Mouse (Mus musculus) CH12F3 (cell line): Measurements from ENCODE around the gene AW011738.

Experiments
- in situ Hi-C: fragments of 300-500 bp; cut with MboI; formaldehyde crosslinking; loops from 2 replicates; pipeline ENCODE4 v1.14.3; 2020; ENCODE audit warnings: low sequenced_read_pairs

AW011738 gene

GRCm38 (mm10) chr4:156197829-156198205, 5.3 kb upstream of the AW011738 start:
- in situ Hi-C loops, result no loop called here

- in situ Hi-C loops, result no loop called here
Measured at GRCm38 (mm10) chr4:156200623-156201475, 2.3 kb upstream of the AW011738 start, which contains the start of gene Isg15. TSS of gene Isg15 (minus strand) at chr4:156200818.

GRCm38 (mm10) chr4:156202462-156202893, 626 bp upstream of the AW011738 start:
- in situ Hi-C loops, result no loop called here

GRCm38 (mm10) chr4:156203413-156204131, 468 bp downstream of the AW011738 start:
- in situ Hi-C loops, result no loop called here

GRCm38 (mm10) chr4:156208872-156209271, 5.8 kb downstream of the AW011738 start:
- in situ Hi-C loops, result no loop called here

GRCm38 (mm10) chr4:156209963-156210635, 7.0 kb downstream of the AW011738 start:
- in situ Hi-C loops, result no loop called here

- in situ Hi-C loops, result no loop called here
Measured at GRCm38 (mm10) chr4:156213134-156213533, 10.0 kb downstream of the AW011738 start.

GRCm38 (mm10) chr4:156215649-156216048, 12.5 kb downstream of the AW011738 start, which contains the start of gene Perm1:
TSS of gene Perm1 (plus strand) at chr4:156215868.
- in situ Hi-C loops, result no loop called here

GRCm38 (mm10) chr4:156216196-156216595, 13.1 kb downstream of the AW011738 start:
- in situ Hi-C loops, result no loop called here

- in situ Hi-C loops, result no loop called here
Measured at GRCm38 (mm10) chr4:156217022-156217669, 14.0 kb downstream of the AW011738 start.

GRCm38 (mm10) chr4:156217838-156218237, 14.7 kb downstream of the AW011738 start:
- in situ Hi-C loops, result no loop called here

GRCm38 (mm10) chr4:156219936-156220335, 16.8 kb downstream of the AW011738 start:
- in situ Hi-C loops, result no loop called here

GRCm38 (mm10) chr4:156224276-156224675, 21.2 kb downstream of the AW011738 start:
- in situ Hi-C loops, result no loop called here

- in situ Hi-C loops, result no loop called here
Measured at GRCm38 (mm10) chr4:156227752-156228392, 24.8 kb downstream of the AW011738 start.

GRCm38 (mm10) chr4:156228393-156229024, 25.4 kb downstream of the AW011738 start:
- in situ Hi-C loops, result no loop called here

GRCm38 (mm10) chr4:156234021-156234501, 31.0 kb downstream of the AW011738 start:
- in situ Hi-C loops, result no loop called here

- in situ Hi-C loops, result no loop called here
Measured at GRCm38 (mm10) chr4:156234701-156235213, 31.7 kb downstream of the AW011738 start, which contains the start of gene Plekhn1. TSS of gene Plekhn1 (minus strand) at chr4:156234857.

GRCm38 (mm10) chr4:156235360-156235770, 32.3 kb downstream of the AW011738 start:
- in situ Hi-C loops, result no loop called here

- in situ Hi-C loops, result no loop called here
Measured at GRCm38 (mm10) chr4:156235808-156236533, 32.9 kb downstream of the AW011738 start, which contains the start of gene Noc2l. TSS of gene Noc2l (plus strand) at chr4:156236010.
